Comparison of ENCODE assay signal across 10 mouse cellular contexts in genomic region chr9:13574913-13575312, GRCm38 (mm10).
A peak's percentile ranks its signal among the peaks of the same experiment; 100 is the strongest.
DNase-seq lines count a peak whose midpoint lies in the region; ATAC-seq and TF ChIP-seq lines count a peak whose summit lies in the region.
"Had no signal": no experiment of that assay in that cellular context is flagged by ENCODE, and none has a peak within 500 bp of the region (broad histone marks: within the 10 kb centered on the region; RNA-seq: fewer than 3 reads in every experiment).

No protein-coding gene starts in this region.

- no peak for TF ChIP-seq CTCF in layer of hippocampus, adult 2 months (conservative IDR thresholded peaks at IDR 0.05)

- no peak overlapping the region for H3K4me3 ChIP-seq in layer of hippocampus, adult 2 months
- H3K4me3 ChIP-seq: forebrain, embryonic 15.5 days had no signal

- H3K27ac ChIP-seq in layer of hippocampus, adult 2 months = peak overlapping the region; percentile 68
- H3K27ac ChIP-seq: forebrain, embryonic 15.5 days; liver, embryonic 14.5 days had no signal

- DNase-seq in layer of hippocampus, adult 2 months (ENCODE audit: low spot score in 2 of 2) = no peak
- no peak for DNase-seq in layer of hippocampus, adult 9-11 months
- peak; percentile 53 for DNase-seq in heart, adult 8-10 months (ENCODE audit: low spot score)
- DNase-seq in kidney, adult 9 months = peak; percentile 45
- DNase-seq in cerebellum, adult 9-11 months = no peak
- no peak for DNase-seq in cerebellum, adult 8-10 months
- DNase-seq in spleen, postnatal 10 days (ENCODE audit: low spot score in 2 of 2) = no peak

- peak; percentile 56 for ATAC-seq in megakaryocyte, adult 5-6 weeks (ENCODE audit: poor library complexity, severe bottlenecking)
- ATAC-seq: forebrain, embryonic 15.5 days had no signal

Comparison
In these comparisons a context has a peak if more than half of its experiments do, and no peak if none do; other contexts are left out.
1. DNase-seq: peak in heart, adult 8-10 months (single experiment) and kidney, adult 9 months (single experiment); none in layer of hippocampus, adult 2 months (0 of 2), layer of hippocampus, adult 9-11 months (single experiment), cerebellum, adult 9-11 months (single experiment), cerebellum, adult 8-10 months (single experiment) and spleen, postnatal 10 days (0 of 2).